Mouse (Mus musculus) stomach, embryonic 15.5 days (tissue): ENCODE results near the gene 1700025C18Rik. TPM values are rescaled to one million over a fixed set of nuclear protein-coding genes. Genes with fewer than 3 reads are reported as not detected.
A peak's percentile ranks its signal among the peaks of the same experiment; 100 is the strongest.

ENCODE experiments used
- ATAC-seq: fragments of 200-750 bp; cut with Nextera tagmentation; 2 replicates; pipeline ENCODE4 v1.8.0; 2017; ENCODE audit warnings: low read depth, moderate number of reproducible peaks, moderate TSS enrichment; ENCODE audit not compliant: insufficient read depth, low FRiP score
- H3K27ac ChIP-seq: fragments of 300-500 bp; sonication (generic); 2 replicates; pipeline ENCODE4 v1.5.1; 2015; ENCODE audit warnings: mild to moderate bottlenecking, inconsistent platforms
- H3K27me3 ChIP-seq: fragments of 300-500 bp; sonication (generic); replicated peaks from 2 replicates; pipeline ENCODE4 v1.6.1; 2015; ENCODE audit warnings: inconsistent platforms
- H3K36me3 ChIP-seq: fragments of 300-500 bp; sonication (generic); 2 replicates; pipeline ENCODE4 v1.6.1; 2015; ENCODE audit warnings: inconsistent platforms
- H3K4me1 ChIP-seq: fragments of 300-500 bp; sonication (generic); 2 replicates; pipeline ENCODE4 v1.6.1; 2015; ENCODE audit warnings: inconsistent platforms
- H3K4me2 ChIP-seq: fragments of 300-500 bp; sonication (generic); 2 replicates; pipeline ENCODE4 v1.6.1; 2015; ENCODE audit warnings: mild to moderate bottlenecking, inconsistent platforms
- H3K4me3 ChIP-seq: fragments of 300-500 bp; sonication (generic); replicated peaks from 2 replicates; pipeline ENCODE4 v1.5.1; 2015; ENCODE audit warnings: inconsistent platforms
- H3K9ac ChIP-seq: fragments of 300-500 bp; sonication (generic); 2 replicates; pipeline ENCODE4 v1.6.1; 2015; ENCODE audit warnings: inconsistent platforms
- H3K9me3 ChIP-seq: fragments of 300-500 bp; sonication (generic); 2 replicates; pipeline ENCODE4 v1.6.1; 2016; ENCODE audit warnings: inconsistent platforms
- WGBS: fragments of 180-500 bp; shearing (Covaris S2); methylation state at CpG from one replicate; pipeline ENCODE4 v1.1.7; 2015; 5-methylcytosine and 5-hydroxymethylcytosine counted together
- polyA plus RNA-seq: library from polyadenylated mRNA; unstranded; fragments of >200 nt; fragmentation: Nextera tagmentation; extraction: Ambion mirVana; gene quantifications from 2 replicates; pipeline ENCODE4 v1.2.1, GENCODE M21; 2015

1700025C18Rik gene
- polyA plus RNA-seq, 1 experiment from 2014 or later: not detected

GRCm38 (mm10) chr2:165032533-165032932, 58.0 kb downstream of the 1700025C18Rik start:
- H3K27me3 ChIP-seq: no peaks in the 10 kb centered on the region
- H3K27ac ChIP-seq: no peak overlapping the region
- ATAC-seq: no peak
- no peaks in the 10 kb centered on the region for H3K9me3 ChIP-seq
- H3K9ac ChIP-seq: no peak overlapping the region
- no peaks in the 10 kb centered on the region for H3K36me3 ChIP-seq
- H3K4me2 ChIP-seq: peak overlapping the region; percentile 78; the same call in 1 of the 2 replicates
- H3K4me3 ChIP-seq: no peak overlapping the region
- 37% methylated on average over 3 of the region's 3 CpGs for WGBS
- peaks cover 14% of the 10 kb centered on the region; the same call in 1 of the 2 replicates for H3K4me1 ChIP-seq

Other genes starting within 250 kb of the 1700025C18Rik start
- 43.9 and 48.5 TPM in 2 replicates for gene Pltp, start 233.0 kb downstream of the 1700025C18Rik start, polyA plus RNA-seq
- 64.7 and 70.9 TPM in 2 replicates for gene Pcif1, start 211.4 kb downstream of the 1700025C18Rik start, polyA plus RNA-seq
- gene Zfp335, start 179.0 kb downstream of the 1700025C18Rik start, polyA plus RNA-seq: 10.6 and 12.1 TPM in 2 replicates
- gene Mmp9, start 150.0 kb downstream of the 1700025C18Rik start, polyA plus RNA-seq: 5.3 and 6.2 TPM in 2 replicates
- 1.0 and 1.4 TPM in 2 replicates for gene Slc12a5, start 129.9 kb downstream of the 1700025C18Rik start, polyA plus RNA-seq
- 58.6 and 60.6 TPM in 2 replicates for gene Ncoa5, start 55.9 kb downstream of the 1700025C18Rik start, polyA plus RNA-seq
- 7.1 TPM in 2 replicates for gene Cd40, start 35.1 kb downstream of the 1700025C18Rik start, polyA plus RNA-seq
- gene Cdh22, start 144.1 kb upstream of the 1700025C18Rik start, polyA plus RNA-seq: 0.57 and 0.63 TPM in 2 replicates
- 60.5 and 71.8 TPM in 2 replicates for gene Slc35c2, start 197.1 kb upstream of the 1700025C18Rik start, polyA plus RNA-seq
- gene Elmo2, start 235.7 kb upstream of the 1700025C18Rik start, polyA plus RNA-seq: 53.2 and 56.2 TPM in 2 replicates